Mouse (Mus musculus): ENCODE measurements at regions not wholly inside any gene's neighbourhood (a gene's known extent, or its start where the extent isn't known, plus 50 kb on each side); places are given as distances from the start of the nearest gene placed in this dataset.

GRCm38 (mm10) chrX:69100216-69100615, 207.4 kb upstream of the Gm6812 start:
- peak; percentile 1 for DNase-seq
